Mouse (Mus musculus): ENCODE results near the gene Odf4. TPM values are rescaled to one million over a fixed set of nuclear protein-coding genes. Genes with fewer than 3 reads are reported as not detected.

Odf4 gene
- total RNA-seq, 4 experiments from 2014 or later = 0.32 to 0.58 (median 0.45) TPM; not detected in 1

Other genes with a start within 250 kb of the Odf4 start
- 100 to 1,000 TPM; 139 to 165 (median 152) TPM for gene Myh10, start 235.5 kb downstream of the Odf4 start, total RNA-seq (2022)
- 100 to 1,000 TPM in 1 of 4 experiments, 10 to 100 TPM in 3; 78.3 to 104 (median 86.6) TPM for gene Ndel1, start 55.2 kb downstream of the Odf4 start, total RNA-seq (2022)
- gene Rnf222, start 38.5 kb downstream of the Odf4 start, total RNA-seq (2022) = not detected
- 100 to 1,000 TPM; 779 to 924 (median 859) TPM for gene Rpl26, start 25.5 kb downstream of the Odf4 start, total RNA-seq (2022)
- 10 to 100 TPM in 3 of 4 experiments, 1 to 10 TPM in 1; 9.1 to 16.5 (median 12.0) TPM for gene Arhgef15, start 30.4 kb upstream of the Odf4 start, total RNA-seq (2022)
- 1 to 10 TPM; 4.9 to 7.4 (median 5.8) TPM for gene Slc25a35, start 41.0 kb upstream of the Odf4 start, total RNA-seq (2022)
- gene Rangrf, start 48.1 kb upstream of the Odf4 start, total RNA-seq (2022) = 10 to 100 TPM; 14.1 to 24.1 (median 15.9) TPM
- 10 to 100 TPM; 25.8 to 32.2 (median 26.8) TPM for gene Pfas, start 81.4 kb upstream of the Odf4 start, total RNA-seq (2022)
- 10 to 100 TPM; 39.8 to 46.9 (median 41.8) TPM for gene Ctc1, start 88.8 kb upstream of the Odf4 start, total RNA-seq (2022)
- 1 to 10 TPM in 2 of 4 experiments, under 1 TPM in 2; 0.52 to 1.6 (median 0.88) TPM for gene Aurkb, start 118.6 kb upstream of the Odf4 start, total RNA-seq (2022)
- 10 to 100 TPM; 30.8 to 33.3 (median 31.5) TPM for gene Borcs6, start 132.6 kb upstream of the Odf4 start, total RNA-seq (2022)
- 10 to 100 TPM; 14.8 to 21.0 (median 19.0) TPM for gene Tmem107, start 143.7 kb upstream of the Odf4 start, total RNA-seq (2022)
- gene Vamp2, start 161.4 kb upstream of the Odf4 start, total RNA-seq (2022) = 100 to 1,000 TPM; 926 to 962 (median 934) TPM
- 100 to 1,000 TPM in 2 of 4 experiments, 10 to 100 TPM in 2; 91.2 to 107 (median 97.7) TPM for gene Per1, start 168.1 kb upstream of the Odf4 start, total RNA-seq (2022)
- 1 to 10 TPM in 3 of 4 experiments, under 1 TPM in 1; 0.97 to 1.8 (median 1.2) TPM for gene Hes7, start 193.3 kb upstream of the Odf4 start, total RNA-seq (2022)
- 1 to 10 TPM; 1.4 to 1.7 (median 1.5) TPM for gene 9130213A22Rik, start 195.5 kb upstream of the Odf4 start, total RNA-seq (2022)
- 10 to 100 TPM in 2 of 4 experiments, 1 to 10 TPM in 2; 8.8 to 14.4 (median 10.1) TPM for gene Aloxe3, start 198.8 kb upstream of the Odf4 start, total RNA-seq (2022)
- 10 to 100 TPM in 2 of 4 experiments, 1 to 10 TPM in 2; 5.9 to 14.5 (median 10.5) TPM for gene Alox12b, start 229.9 kb upstream of the Odf4 start, total RNA-seq (2022)